In genomic region chr4:32520628-32521360, GRCm38 (mm10) we compare ENCODE assay signal across 7 mouse cellular contexts.
DNase-seq lines count a peak whose midpoint lies in the region; ATAC-seq and TF ChIP-seq lines count a peak whose summit lies in the region.

No protein-coding gene starts in this region.

- ATAC-seq in hindbrain, embryonic 14.5 days (ENCODE audit: low FRiP score), result no peak
- ATAC-seq in lung, embryonic 14.5 days (ENCODE audit: insufficient read depth), result peak; percentile 60

- H3K4me2 ChIP-seq in hindbrain, embryonic 14.5 days (replicated peaks), result no peak overlapping the region
- H3K4me2 ChIP-seq in lung, embryonic 14.5 days, result peak overlapping the region; percentile 33

- 19% methylated on average over 18 of the region's 18 CpGs for WGBS in embryonic facial prominence, embryonic 10.5 days
- WGBS in hindbrain, embryonic 14.5 days, result 33% methylated on average over 18 of the region's 18 CpGs
- WGBS in lung, embryonic 14.5 days, result 14% methylated on average over 18 of the region's 18 CpGs

- H3K27me3 ChIP-seq in embryonic facial prominence, embryonic 10.5 days (replicated peaks; ENCODE audit: low read depth, poor library complexity, severe bottlenecking), result no peaks in the 10 kb centered on the region
- no peaks in the 10 kb centered on the region for H3K27me3 ChIP-seq in hindbrain, embryonic 14.5 days (ENCODE audit: control insufficient read depth, insufficient read depth, low read length)
- H3K27me3 ChIP-seq in lung, embryonic 14.5 days (ENCODE audit: insufficient read depth, low read length), result no peaks in the 10 kb centered on the region

- peaks cover 71% of the 10 kb centered on the region for H3K4me1 ChIP-seq in embryonic facial prominence, embryonic 10.5 days
- H3K4me1 ChIP-seq in hindbrain, embryonic 14.5 days (replicated peaks; ENCODE audit: control insufficient read depth, insufficient read depth, low read length), result peaks cover 33% of the 10 kb centered on the region
- peaks cover 56% of the 10 kb centered on the region for H3K4me1 ChIP-seq in lung, embryonic 14.5 days (ENCODE audit: insufficient read depth)

- TF ChIP-seq CTCF in brain, embryonic 14.5 days (IDR thresholded peaks at IDR 0.05; ENCODE audit: borderline replicate concordance, extremely low read depth, insufficient read depth, insufficient read length), result no peak
- no peak for TF ChIP-seq CTCF in lung, embryonic 14.5 days (IDR thresholded peaks at IDR 0.05; ENCODE audit: low read depth)

- no peak overlapping the region for H3K9ac ChIP-seq in hindbrain, embryonic 14.5 days
- no peak overlapping the region for H3K9ac ChIP-seq in lung, embryonic 14.5 days

- no peak for TF ChIP-seq POLR2A in brain, embryonic 14.5 days (IDR thresholded peaks at IDR 0.05; ENCODE audit: borderline replicate concordance, extremely low read depth, insufficient read depth, insufficient read length, poor library complexity, severe bottlenecking)

- H3K4me3 ChIP-seq in embryonic facial prominence, embryonic 10.5 days, result 0 out of 2 replicates have a peak overlapping the region, but pooled peaks have one; percentile 16
- H3K4me3 ChIP-seq in hindbrain, embryonic 14.5 days (replicated peaks; ENCODE audit: low read length), result no peak overlapping the region
- H3K4me3 ChIP-seq in lung, embryonic 14.5 days (ENCODE audit: low read depth, low read length), result no peak overlapping the region

- H3K27ac ChIP-seq in embryonic facial prominence, embryonic 10.5 days (replicated peaks), result peak overlapping the region; percentile 76
- peak overlapping the region; percentile 40; the same call in 1 of the 2 replicates for H3K27ac ChIP-seq in hindbrain, embryonic 14.5 days
- peak overlapping the region; percentile 82 for H3K27ac ChIP-seq in lung, embryonic 14.5 days (ENCODE audit: low read depth)

- H3K36me3 ChIP-seq in embryonic facial prominence, embryonic 10.5 days (replicated peaks), result no peaks in the 10 kb centered on the region
- H3K36me3 ChIP-seq in hindbrain, embryonic 14.5 days (replicated peaks; ENCODE audit: control insufficient read depth, insufficient read depth), result no peaks in the 10 kb centered on the region
- H3K36me3 ChIP-seq in lung, embryonic 14.5 days (ENCODE audit: insufficient read depth), result no peaks in the 10 kb centered on the region

- DNase-seq in brain, embryonic 14.5 days (ENCODE audit: low read depth), result peak; percentile 58
- peak; percentile 75 for DNase-seq in embryonic facial prominence, embryonic 10.5 days (ENCODE audit: low spot score)
- no peak for DNase-seq in hindbrain, embryonic 14.5 days (ENCODE audit: low spot score)
- peak; percentile 83 for DNase-seq in lung, embryonic 14.5 days
- DNase-seq in layer of hippocampus, postnatal 36 days, result no peak
- no peak for DNase-seq in adrenal gland, adult 8-10 months
- DNase-seq in B cell, adult 2 months, result no peak

- H3K9me3 ChIP-seq in embryonic facial prominence, embryonic 10.5 days, result no peaks in the 10 kb centered on the region
- H3K9me3 ChIP-seq in hindbrain, embryonic 14.5 days (ENCODE audit: control insufficient read depth, low read length), result no peaks in the 10 kb centered on the region
- no peaks in the 10 kb centered on the region for H3K9me3 ChIP-seq in lung, embryonic 14.5 days (ENCODE audit: low read depth, low read length)

Comparison
In these comparisons a context has a peak if more than half of its experiments do, and no peak if none do; other contexts are left out.
1. DNase-seq: peak in brain, embryonic 14.5 days (single experiment), embryonic facial prominence, embryonic 10.5 days (single experiment) and lung, embryonic 14.5 days (single experiment); none in hindbrain, embryonic 14.5 days (single experiment), layer of hippocampus, postnatal 36 days (0 of 2), adrenal gland, adult 8-10 months (single experiment) and B cell, adult 2 months (0 of 2).
2. Peak in every context shown above with its lines, with median percentiles within 50 percentile points of each other: H3K27ac ChIP-seq.